Mouse (Mus musculus) intestine, postnatal 0 days (tissue): ENCODE results near the gene Trnp1. TPM values are rescaled to one million over a fixed set of nuclear protein-coding genes. Genes with fewer than 3 reads are reported as not detected.
"Not testable (repeated sequence)": the region's sequence is repeated elsewhere in the genome, so short reads cannot be mapped to it uniquely, and the experiment has no call there.

Source experiments
- ATAC-seq: fragments of 200-750 bp; cut with Nextera tagmentation; 2 replicates; pipeline ENCODE4 v1.8.0; 2017; ENCODE audit warnings: mild to moderate bottlenecking, moderate TSS enrichment, moderate library complexity
- H3K27ac ChIP-seq: fragments of 300-500 bp; sonication (generic); 2 replicates; pipeline ENCODE4 v1.5.1; 2014; ENCODE audit warnings: mild to moderate bottlenecking, low read depth, low read length, moderate library complexity
- H3K27me3 ChIP-seq: fragments of 300-500 bp; sonication (generic); replicated peaks from 2 replicates; pipeline ENCODE4 v1.6.1; 2014; ENCODE audit warnings: low read length, mixed read lengths; ENCODE audit not compliant: control insufficient read depth, insufficient read depth
- H3K36me3 ChIP-seq: fragments of 300-500 bp; sonication (generic); 2 replicates; pipeline ENCODE4 v1.6.1; 2014; ENCODE audit warnings: mild to moderate bottlenecking, moderate library complexity; ENCODE audit not compliant: control insufficient read depth, insufficient read depth
- H3K4me1 ChIP-seq: fragments of 300-500 bp; sonication (generic); replicated peaks from 2 replicates; pipeline ENCODE4 v1.6.1; 2014; ENCODE audit warnings: antibody characterized with exemption, low read length, mixed read lengths; ENCODE audit not compliant: control insufficient read depth, insufficient read depth
- H3K4me2 ChIP-seq: fragments of 300-500 bp; sonication (generic); replicated peaks from 2 replicates; pipeline ENCODE4 v1.6.1; 2014; ENCODE audit warnings: low read depth, mild to moderate bottlenecking, moderate library complexity
- H3K4me3 ChIP-seq: fragments of 300-500 bp; sonication (generic); 2 replicates; pipeline ENCODE4 v1.5.1; 2014; ENCODE audit warnings: low read depth, low read length
- H3K9ac ChIP-seq: fragments of 300-500 bp; sonication (generic); 2 replicates; pipeline ENCODE4 v1.6.1; 2014; ENCODE audit warnings: mild to moderate bottlenecking, low read depth, low read length
- H3K9me3 ChIP-seq: fragments of 300-500 bp; sonication (generic); 2 replicates; pipeline ENCODE4 v1.6.1; 2016; ENCODE audit warnings: mixed run types; ENCODE audit not compliant: control insufficient read depth
- CTCF ChIP-seq: sonication (generic); IDR thresholded peaks from 2 replicates; pipeline ENCODE4 v1.5.1; 2016; ENCODE audit warnings: low read depth, mild to moderate bottlenecking, control low read depth, antibody characterized with exemption, moderate library complexity
- WGBS: fragments of 180-500 bp; shearing (Covaris S2); extraction: QIAGEN DNeasy Blood & Tissue Kit; methylation state at CpG from one replicate; pipeline ENCODE4 v1.1.7; 2014; 5-methylcytosine and 5-hydroxymethylcytosine counted together
- polyA plus RNA-seq: library from polyadenylated mRNA; unstranded; fragments of >200 nt; fragmentation: Nextera tagmentation; extraction: Ambion mirVana; gene quantifications from 2 replicates; pipeline ENCODE4 v1.2.1, GENCODE M21; 2015

The Trnp1 gene
- polyA plus RNA-seq, 1 experiment from 2014 or later = 2.9 TPM

DNA sequence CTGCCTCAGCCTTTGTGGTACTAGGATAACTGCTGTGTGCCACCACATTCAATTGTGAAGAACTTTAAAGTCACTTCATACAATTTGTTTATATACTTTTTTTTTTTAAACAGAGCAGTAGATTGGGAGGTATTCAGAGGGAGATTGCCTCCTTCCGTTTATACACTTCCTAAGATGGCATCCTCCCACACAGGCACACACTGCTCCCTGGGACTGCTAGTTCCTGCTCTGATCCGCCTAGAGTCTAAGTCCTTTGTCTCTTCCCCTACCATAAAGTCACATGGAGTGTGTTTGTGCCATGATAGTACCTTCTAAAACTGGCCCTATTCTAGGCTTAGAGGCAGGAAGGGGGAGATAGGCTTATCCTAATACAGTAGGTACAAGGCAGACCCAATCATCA, 23.2 kb upstream of the Trnp1 start:
- H3K36me3 ChIP-seq = no peaks in the 10 kb centered on the region
- TF ChIP-seq CTCF = no peak
- H3K9me3 ChIP-seq = no peaks in the 10 kb centered on the region
- ATAC-seq = no peak
- no peak overlapping the region for H3K4me3 ChIP-seq
- H3K4me1 ChIP-seq = no peaks in the 10 kb centered on the region
- 51% methylated on average over 2 of the region's 2 CpGs for WGBS
- no peak overlapping the region for H3K9ac ChIP-seq
- no peak overlapping the region for H3K4me2 ChIP-seq
- H3K27me3 ChIP-seq = peaks cover 5% of the 10 kb centered on the region; the same call in 1 of the 2 replicates
- H3K27ac ChIP-seq = no peak overlapping the region

DNA sequence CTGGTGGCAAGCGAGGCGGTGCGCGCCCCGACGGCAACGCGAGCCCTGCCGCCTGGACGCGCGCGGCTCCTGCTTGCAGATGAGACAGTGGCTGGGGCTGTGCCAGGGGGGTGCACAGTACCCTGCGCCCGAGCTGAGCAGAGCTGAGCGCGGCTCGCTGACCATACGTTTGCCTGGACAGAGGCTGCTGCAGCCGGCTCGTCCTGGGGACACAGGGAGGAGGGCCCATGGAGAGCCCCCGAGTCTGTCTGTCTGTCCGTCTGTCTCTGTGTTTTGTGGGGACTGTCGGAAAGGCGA, 21.0 kb upstream of the Trnp1 start:
- Histone ChIP-seq H3K9ac (peak overlapping the region; percentile 72), H3K9me3 (no peaks in the 10 kb centered on the region), H3K4me2 (peak overlapping the region; percentile 66), H3K36me3 (no peaks in the 10 kb centered on the region), H3K4me3 (peak overlapping the region; percentile 53), H3K27me3 (peaks cover 5% of the 10 kb centered on the region; the same call in 1 of the 2 replicates), H3K27ac (peak overlapping the region; percentile 91), H3K4me1 (no peaks in the 10 kb centered on the region)
- no peak for ATAC-seq
- WGBS = 4% methylated on average over 21 of the region's 25 CpGs
- TF ChIP-seq CTCF = no peak

DNA sequence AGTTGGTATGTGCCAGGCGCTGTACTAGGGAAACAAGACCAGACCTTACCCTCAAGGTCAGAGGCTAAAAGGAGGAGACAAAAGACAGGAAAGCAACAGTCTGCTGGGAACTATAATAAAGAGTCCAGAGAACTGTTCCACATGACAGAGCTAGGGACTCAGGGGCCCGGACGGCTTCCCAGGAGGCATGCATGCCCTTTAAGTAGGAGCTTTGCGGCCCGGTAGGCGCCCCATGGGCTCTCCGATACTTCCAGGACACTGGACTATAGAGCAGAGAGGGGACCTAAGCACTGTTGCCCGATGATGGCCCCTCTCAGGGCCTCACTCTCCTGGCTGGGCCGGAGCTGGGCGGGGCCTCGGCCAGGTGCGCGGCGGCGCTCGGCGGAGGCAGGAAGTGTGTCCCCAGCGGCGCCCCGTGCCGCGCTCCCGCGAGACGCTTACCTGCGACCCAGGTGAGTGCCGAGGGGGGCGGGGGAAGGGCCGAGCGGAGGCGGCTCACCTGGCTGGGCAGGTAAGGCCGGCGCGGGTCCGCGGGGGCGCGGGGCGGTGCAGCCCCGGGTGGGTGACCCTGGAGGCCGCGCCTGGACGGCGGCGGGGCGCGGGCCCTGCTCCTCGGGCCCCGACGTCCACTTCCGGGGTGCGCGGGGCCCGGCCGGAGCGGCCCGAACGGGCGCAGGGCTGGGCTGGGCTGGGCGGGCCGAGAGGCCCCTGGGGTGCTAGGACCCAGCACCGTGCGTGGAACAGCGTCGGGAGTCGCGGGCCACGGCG, 20.4 kb upstream of the Trnp1 start, which contains the start of gene Kdf1:
Gene Kdf1, plus strand, starts transcription at position 363 of the 768 bp plus-strand sequence.
- H3K4me3 ChIP-seq = peak within 1 kb of the TSS; percentile 53
- peak within 1 kb of the TSS; percentile 91 for H3K27ac ChIP-seq
- peak; percentile 97 for ATAC-seq
- H3K9me3 ChIP-seq = no peaks in the 10 kb centered on the region
- 2% methylated on average over 57 of the region's 69 CpGs for WGBS
- peak within 1 kb of the TSS; percentile 72 for H3K9ac ChIP-seq
- TF ChIP-seq CTCF = no peak
- H3K4me2 ChIP-seq = peak within 1 kb of the TSS; percentile 66
- no peaks in the 10 kb centered on the region for H3K4me1 ChIP-seq
- no peaks in the 10 kb centered on the region for H3K36me3 ChIP-seq
- H3K27me3 ChIP-seq = peaks cover 5% of the 10 kb centered on the region; the same call in 1 of the 2 replicates

DNA sequence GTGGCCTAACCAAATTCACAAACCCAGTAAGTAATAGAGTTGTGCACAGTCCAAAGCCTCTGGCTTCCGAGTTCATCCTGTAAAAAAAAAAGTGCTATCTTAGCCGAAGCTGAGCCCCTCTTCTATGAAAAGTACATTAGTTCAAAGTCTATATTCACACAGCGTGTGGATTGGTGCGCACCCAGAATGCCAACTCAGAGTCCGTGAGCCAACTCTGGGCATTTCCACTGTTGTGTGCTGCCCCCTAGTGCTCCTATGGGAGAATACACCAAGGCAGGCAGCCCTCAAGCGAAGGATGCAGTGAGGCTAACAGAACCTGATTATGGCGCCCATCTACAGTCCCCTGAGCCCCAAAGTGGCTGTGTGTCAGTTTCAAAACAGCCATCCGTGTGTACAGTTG, 14.6 kb upstream of the Trnp1 start:
- peak; percentile 82 for ATAC-seq
- peak overlapping the region; percentile 37; the same call in 1 of the 2 replicates for H3K27ac ChIP-seq
- 7% methylated on average over 8 of the region's 8 CpGs for WGBS
- H3K27me3 ChIP-seq = no peaks in the 10 kb centered on the region
- H3K4me2 ChIP-seq = no peak overlapping the region
- H3K4me3 ChIP-seq = no peak overlapping the region
- no peaks in the 10 kb centered on the region for H3K9me3 ChIP-seq
- peak; percentile 95 for TF ChIP-seq CTCF
- H3K36me3 ChIP-seq = no peaks in the 10 kb centered on the region
- no peak overlapping the region for H3K9ac ChIP-seq
- H3K4me1 ChIP-seq = no peaks in the 10 kb centered on the region

DNA sequence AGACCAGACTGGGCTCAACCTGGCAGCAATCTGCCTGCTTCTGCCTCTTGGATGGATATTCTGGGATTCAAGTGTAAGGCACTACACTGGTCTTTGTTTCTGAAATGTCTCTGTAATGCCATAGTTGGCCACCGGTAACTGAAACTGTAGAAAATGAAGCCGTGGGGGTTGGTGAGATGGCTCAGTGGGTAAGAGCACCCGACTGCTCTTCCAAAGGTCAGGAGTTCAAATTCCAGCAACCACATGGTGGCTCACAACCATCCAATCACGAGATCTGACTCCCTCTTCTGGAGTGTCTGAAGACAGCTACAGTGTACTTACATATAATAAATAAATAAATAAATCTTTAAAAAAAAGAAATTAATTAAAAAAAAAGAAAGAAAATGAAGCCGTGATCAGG, 14.2 kb upstream of the Trnp1 start:
- not testable (repeated sequence) for H3K27me3 ChIP-seq, H3K4me3 ChIP-seq, H3K4me1 ChIP-seq, H3K4me2 ChIP-seq, H3K9me3 ChIP-seq, H3K9ac ChIP-seq, H3K36me3 ChIP-seq
- H3K27ac ChIP-seq = peak overlapping the region; percentile 37; the same call in 1 of the 2 replicates
- ATAC-seq = peak; percentile 64
- 38% methylated on average over 4 of the region's 5 CpGs for WGBS

DNA sequence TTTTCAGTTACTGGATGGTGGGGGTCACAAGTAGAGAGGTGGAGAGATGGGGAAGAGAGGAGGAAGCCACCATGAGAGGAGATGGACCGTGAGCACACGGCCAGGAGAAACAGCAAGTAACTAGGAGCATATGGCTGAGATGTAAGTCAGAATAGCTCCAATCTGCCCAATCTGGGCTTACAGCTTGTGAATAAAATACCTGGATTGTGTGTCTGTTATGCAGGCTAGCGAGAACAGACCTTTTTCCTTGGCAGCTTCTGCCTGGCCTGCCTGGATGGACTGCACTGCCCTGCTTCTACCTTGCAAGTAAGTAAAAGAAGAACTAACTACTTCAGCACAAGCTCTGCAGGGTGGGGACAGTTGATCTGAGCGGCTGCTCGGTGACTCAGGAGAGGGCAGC, 12.7 kb upstream of the Trnp1 start:
- Histone ChIP-seq H3K4me1 (no peaks in the 10 kb centered on the region), H3K4me2 (no peak overlapping the region)

More for the DNA sequence above, 12.7 kb upstream of the Trnp1 start:
- WGBS = 73% methylated on average over 5 of the region's 5 CpGs
- Histone ChIP-seq H3K4me3 (no peak overlapping the region), H3K27ac (no peak overlapping the region), H3K9ac (no peak overlapping the region), H3K9me3 (no peaks in the 10 kb centered on the region), H3K27me3 (no peaks in the 10 kb centered on the region), H3K36me3 (no peaks in the 10 kb centered on the region)
- TF ChIP-seq CTCF = no peak
- no peak for ATAC-seq
